Comparison of ENCODE assay signal across 16 mouse cellular contexts in the genomic region with DNA sequence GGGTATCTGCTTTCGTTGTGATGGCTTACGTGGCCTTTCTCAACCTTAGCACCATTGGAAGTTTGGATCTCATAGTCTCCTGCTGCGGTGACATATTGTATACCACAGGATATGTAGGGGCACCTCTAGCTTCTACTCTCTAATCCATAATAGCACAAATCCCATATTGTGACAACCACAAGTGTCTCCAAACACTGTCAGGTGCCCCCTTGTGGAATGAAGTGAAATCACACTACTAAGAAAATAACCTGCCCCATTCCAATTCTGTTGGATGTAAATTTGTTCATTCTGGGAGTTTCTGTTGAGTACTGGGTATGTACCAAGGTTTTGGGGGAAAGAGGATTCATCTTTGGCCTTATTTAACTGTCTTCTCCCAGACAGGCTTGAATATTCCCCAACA.
A peak's percentile ranks its signal among the peaks of the same experiment; 100 is the strongest.
DNase-seq lines count a peak whose midpoint lies in the region; ATAC-seq and TF ChIP-seq lines count a peak whose summit lies in the region.
"Had no signal": no experiment of that assay in that cellular context is flagged by ENCODE, and none has a peak within 500 bp of the region (broad histone marks: within the 10 kb centered on the region; RNA-seq: fewer than 3 reads in every experiment).

No protein-coding gene starts in this region.

- no peak overlapping the region for H3K9ac ChIP-seq in heart, adult 2 months (ENCODE audit: low read depth, low read length)
- no peak overlapping the region for H3K9ac ChIP-seq in lung, embryonic 14.5 days
- H3K9ac ChIP-seq in stomach, postnatal 0 days (ENCODE audit: low read length), result no peak overlapping the region
- H3K9ac ChIP-seq: heart, embryonic 12.5 days; hindbrain, embryonic 12.5 days had no signal

- no peak for TF ChIP-seq POLR2A in heart, adult 2 months (IDR thresholded peaks at IDR 0.05; ENCODE audit: insufficient read depth, low read depth, low read length)

- intact Hi-C loops in heart, adult 2 months (cut with DNase I), result no loop called here

- H3K36me3 ChIP-seq in heart, adult 2 months (ENCODE audit: control insufficient read depth, insufficient read depth, low read length), result no peaks in the 10 kb centered on the region
- no peaks in the 10 kb centered on the region for H3K36me3 ChIP-seq in lung, embryonic 14.5 days (ENCODE audit: insufficient read depth)
- H3K36me3 ChIP-seq in stomach, postnatal 0 days (ENCODE audit: control insufficient read depth, insufficient read depth, low read length), result no peaks in the 10 kb centered on the region
- H3K36me3 ChIP-seq: heart, embryonic 12.5 days; hindbrain, embryonic 12.5 days had no signal

- 0 out of 2 replicates have a peak, but pooled peaks cover 2% of the 10 kb centered on the region for H3K27me3 ChIP-seq in heart, adult 2 months (ENCODE audit: control insufficient read depth, insufficient read depth, low read length)
- H3K27me3 ChIP-seq in lung, embryonic 14.5 days (ENCODE audit: insufficient read depth, low read length), result no peaks in the 10 kb centered on the region
- H3K27me3 ChIP-seq in stomach, postnatal 0 days (ENCODE audit: control insufficient read depth, insufficient read depth, low read length), result no peaks in the 10 kb centered on the region
- H3K27me3 ChIP-seq: heart, embryonic 12.5 days; hindbrain, embryonic 12.5 days had no signal

- 91% methylated on average over 3 of the region's 3 CpGs for WGBS in heart, adult 2 months
- WGBS in lung, embryonic 14.5 days, result 91% methylated on average over 3 of the region's 3 CpGs
- WGBS in stomach, postnatal 0 days, result 90% methylated on average over 3 of the region's 3 CpGs

- TF ChIP-seq EP300 in heart, adult 2 months (IDR thresholded peaks at IDR 0.05; ENCODE audit: insufficient read depth, low read depth, low read length), result no peak
- no peak for TF ChIP-seq EP300 in stomach, postnatal 0 days (optimal IDR thresholded peaks at IDR 0.05)

- no peak overlapping the region for H3K4me3 ChIP-seq in heart, adult 2 months
- H3K4me3 ChIP-seq in lung, embryonic 14.5 days (ENCODE audit: low read depth, low read length), result no peak overlapping the region
- H3K4me3 ChIP-seq in stomach, postnatal 0 days (ENCODE audit: low read depth, low read length), result no peak overlapping the region
- H3K4me3 ChIP-seq: heart, embryonic 12.5 days; hindbrain, embryonic 12.5 days had no signal

- H3K27ac ChIP-seq in heart, adult 2 months, result no peak overlapping the region
- H3K27ac ChIP-seq in lung, embryonic 14.5 days (ENCODE audit: low read depth), result no peak overlapping the region
- H3K27ac ChIP-seq in stomach, postnatal 0 days (replicated peaks), result no peak overlapping the region
- H3K27ac ChIP-seq: hindbrain, embryonic 12.5 days had no signal

- H3K79me2 ChIP-seq in heart, adult 2 months (replicated peaks; ENCODE audit: control insufficient read depth, insufficient read depth, low read length), result no peaks in the 10 kb centered on the region

- no peak for DNase-seq in heart, adult 2 months
- no peak for DNase-seq in heart, adult 18-20 months
- peak; percentile 25 for DNase-seq in lung, embryonic 14.5 days
- DNase-seq in lung, postnatal 10 days, result no peak
- DNase-seq in NIH3T3 (ENCODE audit: low read depth), result peak; percentile 25
- no peak for DNase-seq in stomach, postnatal 0 days (ENCODE audit: low spot score)
- DNase-seq in thymus, postnatal 14 days, result no peak
- DNase-seq: adrenal gland, postnatal 25 days; cerebellum, postnatal 25 days; gastrocnemius, postnatal 14 days; kidney, adult 2 months; right cerebral cortex, postnatal 4 days; thymus, postnatal 25 days had no signal

- no peak overlapping the region for H3K4me2 ChIP-seq in lung, embryonic 14.5 days
- H3K4me2 ChIP-seq in stomach, postnatal 0 days (replicated peaks; ENCODE audit: low read depth), result no peak overlapping the region
- H3K4me2 ChIP-seq: heart, embryonic 12.5 days; hindbrain, embryonic 12.5 days had no signal

- H3K9me3 ChIP-seq in lung, embryonic 14.5 days (ENCODE audit: low read depth, low read length), result no peaks in the 10 kb centered on the region
- no peaks in the 10 kb centered on the region for H3K9me3 ChIP-seq in stomach, postnatal 0 days (ENCODE audit: control insufficient read depth, low read length)
- H3K9me3 ChIP-seq: heart, embryonic 12.5 days; hindbrain, embryonic 12.5 days had no signal

- no peaks in the 10 kb centered on the region; the same call in 1 of the 2 replicates for H3K4me1 ChIP-seq in heart, adult 2 months (ENCODE audit: control insufficient read depth, insufficient read depth, low read length)
- no peaks in the 10 kb centered on the region for H3K4me1 ChIP-seq in lung, embryonic 14.5 days (ENCODE audit: insufficient read depth)
- no peaks in the 10 kb centered on the region for H3K4me1 ChIP-seq in stomach, postnatal 0 days (replicated peaks; ENCODE audit: control insufficient read depth, insufficient read depth)
- H3K4me1 ChIP-seq: heart, embryonic 12.5 days had no signal

- peak; percentile 57 for TF ChIP-seq CTCF in heart, adult 2 months (IDR thresholded peaks at IDR 0.05)
- TF ChIP-seq CTCF in lung, embryonic 14.5 days (IDR thresholded peaks at IDR 0.05; ENCODE audit: low read depth), result peak; percentile 53
- peak; percentile 59 for TF ChIP-seq CTCF in stomach, postnatal 0 days (IDR thresholded peaks at IDR 0.05; ENCODE audit: low read depth)

- ATAC-seq in lung, embryonic 14.5 days (ENCODE audit: insufficient read depth), result no peak
- ATAC-seq in stomach, postnatal 0 days (ENCODE audit: low FRiP score, low TSS enrichment), result no peak
- ATAC-seq: forebrain, embryonic 14.5 days had no signal

Comparison
In these comparisons a context has a peak if more than half of its experiments do, and no peak if none do; other contexts are left out.
1. DNase-seq: peak in lung, embryonic 14.5 days (single experiment) and NIH3T3 (single experiment); none in heart, adult 2 months (0 of 2), heart, adult 18-20 months (0 of 2), lung, postnatal 10 days (single experiment), stomach, postnatal 0 days (single experiment) and thymus, postnatal 14 days (single experiment).
2. Peak in every context shown above with its lines, with median percentiles within 50 percentile points of each other: CTCF ChIP-seq.